Mouse (Mus musculus) stomach, postnatal 0 days (tissue): ENCODE measurements around the gene D630036H23Rik. TPM values are rescaled to one million over a fixed set of nuclear protein-coding genes. Genes with fewer than 3 reads are reported as not detected.
A peak's percentile ranks its signal among the peaks of the same experiment; 100 is the strongest.
"Not testable (repeated sequence)": the region's sequence is repeated elsewhere in the genome, so short reads cannot be mapped to it uniquely, and the experiment has no call there.

Experiments
- ATAC-seq: fragments of 200-750 bp; cut with Nextera tagmentation; 2 replicates; pipeline ENCODE4 v1.8.0; 2017; ENCODE audit not compliant: low FRiP score, low TSS enrichment
- DNase-seq: peaks from one replicate; pipeline ENCODE4 v3.0.0-alpha.2; 2016; ENCODE audit warnings: low spot score
- H3K27ac ChIP-seq: fragments of 300-500 bp; sonication (generic); replicated peaks from 2 replicates; pipeline ENCODE4 v1.5.1; 2014; ENCODE audit warnings: mild to moderate bottlenecking, control low read depth
- H3K27me3 ChIP-seq: fragments of 300-500 bp; sonication (generic); 2 replicates; pipeline ENCODE4 v1.6.1; 2014; ENCODE audit warnings: low read length; ENCODE audit not compliant: control insufficient read depth, insufficient read depth
- H3K36me3 ChIP-seq: fragments of 300-500 bp; sonication (generic); 2 replicates; pipeline ENCODE4 v1.6.1; 2014; ENCODE audit warnings: low read length, mixed read lengths; ENCODE audit not compliant: control insufficient read depth, insufficient read depth
- H3K4me1 ChIP-seq: fragments of 300-500 bp; sonication (generic); replicated peaks from 2 replicates; pipeline ENCODE4 v1.6.1; 2014; ENCODE audit warnings: antibody characterized with exemption; ENCODE audit not compliant: control insufficient read depth, insufficient read depth
- H3K4me2 ChIP-seq: fragments of 300-500 bp; sonication (generic); replicated peaks from 2 replicates; pipeline ENCODE4 v1.6.1; 2014; ENCODE audit warnings: low read depth, mild to moderate bottlenecking, control low read depth, moderate library complexity
- H3K4me3 ChIP-seq: fragments of 300-500 bp; sonication (generic); 2 replicates; pipeline ENCODE4 v1.5.1; 2014; ENCODE audit warnings: low read depth, low read length, control low read depth
- H3K9ac ChIP-seq: fragments of 300-500 bp; sonication (generic); 2 replicates; pipeline ENCODE4 v1.6.1; 2014; ENCODE audit warnings: mild to moderate bottlenecking, low read length, control low read depth, mixed read lengths
- H3K9me3 ChIP-seq: fragments of 300-500 bp; sonication (generic); 2 replicates; pipeline ENCODE4 v1.6.1; 2016; ENCODE audit warnings: low read length; ENCODE audit not compliant: control insufficient read depth
- CTCF ChIP-seq: IDR thresholded peaks from 2 replicates; pipeline ENCODE4 v1.5.1; 2016; ENCODE audit warnings: antibody characterized with exemption, low read depth, mild to moderate bottlenecking, moderate library complexity
- EP300 ChIP-seq: optimal IDR thresholded peaks from 2 replicates; pipeline ENCODE3; 2016; ENCODE audit warnings: antibody characterized with exemption
- WGBS: fragments of 180-500 bp; shearing (Covaris S2); extraction: QIAGEN DNeasy Blood & Tissue Kit; methylation state at CpG from one replicate; pipeline ENCODE4 v1.1.7; 2014; 5-methylcytosine and 5-hydroxymethylcytosine counted together
- polyA plus RNA-seq: library from polyadenylated mRNA; unstranded; fragments of >200 nt; fragmentation: Nextera tagmentation; extraction: Ambion mirVana; gene quantifications from 2 replicates; pipeline ENCODE4 v1.2.1, GENCODE M21; 2015

Gene D630036H23Rik
- polyA plus RNA-seq, 1 experiment from 2014 or later: 3.1 TPM

GRCm38 (mm10) chr12:36386991-36387390 lies 5.0 kb upstream of the D630036H23Rik start:
- no peak overlapping the region for H3K4me2 ChIP-seq
- no peak overlapping the region for H3K9ac ChIP-seq
- no peaks in the 10 kb centered on the region for H3K36me3 ChIP-seq
- no peak for DNase-seq
- TF ChIP-seq EP300 (no peak), CTCF (no peak)
- WGBS: 80% methylated on average over 4 of the region's 4 CpGs
- H3K4me3 ChIP-seq: no peak overlapping the region
- H3K9me3 ChIP-seq: no peaks in the 10 kb centered on the region
- ATAC-seq: no peak
- no peaks in the 10 kb centered on the region for H3K4me1 ChIP-seq
- H3K27me3 ChIP-seq: no peaks in the 10 kb centered on the region
- no peak overlapping the region for H3K27ac ChIP-seq

- ATAC-seq (no peak), DNase-seq (no peak)
- H3K27me3 ChIP-seq: no peaks in the 10 kb centered on the region
- no peaks in the 10 kb centered on the region for H3K9me3 ChIP-seq
- H3K4me3 ChIP-seq: no peak overlapping the region
- H3K36me3 ChIP-seq: no peaks in the 10 kb centered on the region
- no peak overlapping the region for H3K27ac ChIP-seq
- TF ChIP-seq EP300 (no peak), CTCF (no peak)
- peaks cover 3% of the 10 kb centered on the region; the same call in 1 of the 2 replicates for H3K4me1 ChIP-seq
- H3K4me2 ChIP-seq: no peak overlapping the region
- no peak overlapping the region for H3K9ac ChIP-seq
- WGBS: 31% methylated on average over 6 of the region's 6 CpGs
Observed at GRCm38 (mm10) chr12:36385386-36385785, 3.4 kb upstream of the D630036H23Rik start.

- H3K9ac ChIP-seq: no peak overlapping the region
Observed at GRCm38 (mm10) chr12:36380806-36381205, 1.2 kb downstream of the D630036H23Rik start.

GRCm38 (mm10) chr12:36380254-36380653 lies 1.7 kb downstream of the D630036H23Rik start:
- no peak overlapping the region for H3K4me3 ChIP-seq
- whole genome bisulfite sequencing: 33% methylated on average over 3 of the region's 3 CpGs
- no peaks in the 10 kb centered on the region for H3K9me3 ChIP-seq
- H3K27ac ChIP-seq: no peak overlapping the region
- no peaks in the 10 kb centered on the region for H3K27me3 ChIP-seq
- no peak for ATAC-seq
- peaks cover 3% of the 10 kb centered on the region; the same call in 1 of the 2 replicates for H3K4me1 ChIP-seq
- no peaks in the 10 kb centered on the region for H3K36me3 ChIP-seq
- no peak for TF ChIP-seq EP300
- TF ChIP-seq CTCF: no peak
- H3K4me2 ChIP-seq: no peak overlapping the region
- H3K9ac ChIP-seq: no peak overlapping the region
- DNase-seq: no peak

More at GRCm38 (mm10) chr12:36380806-36381205, 1.2 kb downstream of the D630036H23Rik start:
- no peak overlapping the region for H3K4me3 ChIP-seq
- WGBS: 51% methylated on average over 5 of the region's 5 CpGs
- H3K4me2 ChIP-seq: peak overlapping the region; percentile 78
- TF ChIP-seq CTCF (no peak), EP300 (no peak)
- H3K27me3 ChIP-seq: no peaks in the 10 kb centered on the region
- no peaks in the 10 kb centered on the region for H3K36me3 ChIP-seq
- ATAC-seq: no peak
- no peaks in the 10 kb centered on the region for H3K9me3 ChIP-seq
- no peak overlapping the region for H3K27ac ChIP-seq
- DNase-seq: peak; percentile 14
- H3K4me1 ChIP-seq: peaks cover 3% of the 10 kb centered on the region; the same call in 1 of the 2 replicates

GRCm38 (mm10) chr12:36376391-36376790 lies 5.6 kb downstream of the D630036H23Rik start:
- not testable (repeated sequence) for H3K27ac ChIP-seq, H3K36me3 ChIP-seq, H3K4me1 ChIP-seq, H3K4me3 ChIP-seq, H3K4me2 ChIP-seq, H3K27me3 ChIP-seq, ATAC-seq, DNase-seq, H3K9ac ChIP-seq, H3K9me3 ChIP-seq
- 78% methylated on average over 3 of the region's 4 CpGs for WGBS

- H3K27me3 ChIP-seq: no peaks in the 10 kb centered on the region
- H3K36me3 ChIP-seq: no peaks in the 10 kb centered on the region
- no peak overlapping the region for H3K4me3 ChIP-seq
- TF ChIP-seq CTCF (peak; percentile 69), EP300 (no peak)
- H3K4me2 ChIP-seq: no peak overlapping the region
- no peak for DNase-seq
- H3K27ac ChIP-seq: no peak overlapping the region
- no peaks in the 10 kb centered on the region for H3K4me1 ChIP-seq
- 53% methylated on average over 4 of the region's 4 CpGs for WGBS
- H3K9ac ChIP-seq: no peak overlapping the region
- H3K9me3 ChIP-seq: no peaks in the 10 kb centered on the region
- ATAC-seq: 0 out of 2 replicates have a peak, but pooled peaks have one; percentile 8
Observed at GRCm38 (mm10) chr12:36373237-36373998, 8.6 kb downstream of the D630036H23Rik start.
